Mouse (Mus musculus) limb, embryonic 14.5 days (tissue): ENCODE measurements around the gene Psg19. TPM values are rescaled to one million over a fixed set of nuclear protein-coding genes. Genes with fewer than 3 reads are reported as not detected.

Experiments
- ATAC-seq: fragments of 200-750 bp; cut with Nextera tagmentation; 2 replicates; pipeline ENCODE4 v1.8.0; 2017; ENCODE audit warnings: low read depth, moderate number of reproducible peaks, moderate TSS enrichment; ENCODE audit not compliant: low FRiP score
- DNase-seq: peaks from one replicate; pipeline ENCODE4 v3.0.0-alpha.2; 2015; ENCODE audit warnings: low spot score
- H3K27ac ChIP-seq: fragments of 300-500 bp; sonication (generic); replicated peaks from 2 replicates; pipeline ENCODE4 v1.5.1; 2014; ENCODE audit warnings: low read depth, mild to moderate bottlenecking, low read length, moderate library complexity, mixed read lengths
- H3K27me3 ChIP-seq: fragments of 300-500 bp; sonication (generic); 2 replicates; pipeline ENCODE4 v1.6.1; 2014; ENCODE audit warnings: low read length, mixed read lengths; ENCODE audit not compliant: control insufficient read depth, insufficient read depth
- H3K36me3 ChIP-seq: fragments of 300-500 bp; sonication (generic); 2 replicates; pipeline ENCODE4 v1.6.1; 2014; ENCODE audit warnings: mild to moderate bottlenecking, low read length, moderate library complexity, mixed read lengths; ENCODE audit not compliant: control insufficient read depth, insufficient read depth
- H3K4me1 ChIP-seq: fragments of 300-500 bp; sonication (generic); 2 replicates; pipeline ENCODE4 v1.6.1; 2014; ENCODE audit warnings: antibody characterized with exemption, low read length, mixed read lengths; ENCODE audit not compliant: control insufficient read depth, insufficient read depth
- H3K4me2 ChIP-seq: fragments of 300-500 bp; sonication (generic); replicated peaks from 2 replicates; pipeline ENCODE4 v1.6.1; 2014; ENCODE audit warnings: low read depth, mild to moderate bottlenecking, low read length, moderate library complexity; ENCODE audit not compliant: severe bottlenecking
- H3K4me3 ChIP-seq: fragments of 300-500 bp; sonication (generic); replicated peaks from 2 replicates; pipeline ENCODE4 v1.5.1; 2014; ENCODE audit warnings: low read length
- H3K9ac ChIP-seq: fragments of 300-500 bp; sonication (generic); 2 replicates; pipeline ENCODE4 v1.6.1; 2014; ENCODE audit warnings: mild to moderate bottlenecking, low read depth, low read length, moderate library complexity; ENCODE audit not compliant: severe bottlenecking
- H3K9me3 ChIP-seq: fragments of 300-500 bp; sonication (generic); 2 replicates; pipeline ENCODE4 v1.6.1; 2016; ENCODE audit warnings: low read length; ENCODE audit not compliant: control insufficient read depth
- POLR2A ChIP-seq: fragments of 200-500 bp; IDR thresholded peaks from 2 replicates; pipeline ENCODE4 v1.8.0; 2012; ENCODE audit warnings: inconsistent platforms, mild to moderate bottlenecking, moderate library complexity, borderline replicate concordance; ENCODE audit not compliant: insufficient read depth, insufficient read length; ENCODE audit errors: extremely low read depth
- WGBS: fragments of 180-500 bp; shearing (Covaris S2); extraction: QIAGEN DNeasy Blood & Tissue Kit; methylation state at CpG from one replicate; pipeline ENCODE4 v1.1.7; 2014; 5-methylcytosine and 5-hydroxymethylcytosine counted together
- polyA plus RNA-seq, 2 experiments: library from polyadenylated mRNA; depleted of rRNA in 1 of 2; stranded (reverse) in 1 of 2; unstranded in 1 of 2; fragments of >200 nt; fragmentation: Nextera tagmentation in 1 of 2; extraction: Ambion mirVana in 1 of 2; gene quantifications; 2 replicates each; pipeline versions ENCODE4 v1.2.1 to v1.2.3; 2012 to 2014

The Psg19 gene
- polyA plus RNA-seq, 2 experiments: 0.25 TPM; not detected in 1

GRCm38 (mm10) chr7:18832298-18832697 is 34.0 kb upstream of the Psg19 start:
- Histone ChIP-seq H3K9ac (no peak overlapping the region), H3K36me3 (no peaks in the 10 kb centered on the region), H3K4me3 (no peak overlapping the region), H3K9me3 (no peaks in the 10 kb centered on the region), H3K27ac (no peak overlapping the region), H3K4me2 (no peak overlapping the region), H3K27me3 (no peaks in the 10 kb centered on the region), H3K4me1 (no peaks in the 10 kb centered on the region)
- WGBS: 46% methylated on average over 13 of the region's 13 CpGs
- no peak for TF ChIP-seq POLR2A
- no peak for ATAC-seq
- DNase-seq: no peak

- H3K27me3 ChIP-seq: no peaks in the 10 kb centered on the region
- no peak overlapping the region for H3K4me3 ChIP-seq
- no peak for TF ChIP-seq POLR2A
- no peak overlapping the region for H3K4me2 ChIP-seq
- no peak overlapping the region for H3K27ac ChIP-seq
- 86% methylated on average over 7 of the region's 7 CpGs for WGBS
- no peaks in the 10 kb centered on the region for H3K9me3 ChIP-seq
- ATAC-seq: no peak
- no peaks in the 10 kb centered on the region for H3K4me1 ChIP-seq
- no peak for DNase-seq
- no peaks in the 10 kb centered on the region for H3K36me3 ChIP-seq
- no peak overlapping the region for H3K9ac ChIP-seq
These were observed 31.2 kb upstream of the Psg19 start for GRCm38 (mm10) chr7:18829545-18829944.

DNA sequence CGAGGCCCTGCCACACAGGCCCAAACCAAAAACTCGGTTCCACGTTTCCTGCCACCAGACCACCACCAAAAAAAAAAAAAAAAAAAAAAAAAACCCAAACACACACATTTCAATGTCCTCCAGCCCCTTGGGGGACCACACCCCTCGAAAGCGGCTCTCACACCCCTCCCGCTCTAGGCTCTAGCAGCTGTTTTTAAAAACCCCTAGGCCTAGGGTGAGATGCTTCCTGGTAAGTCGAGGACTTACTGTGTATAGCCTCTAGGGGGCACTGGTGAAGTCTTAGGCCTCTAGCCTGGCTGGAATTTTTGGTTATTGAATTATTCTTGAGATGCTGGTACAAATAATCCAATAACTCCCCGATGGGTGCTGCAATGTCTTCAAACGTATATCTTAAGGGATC is 30.3 kb upstream of the Psg19 start:
- no peak overlapping the region for H3K4me3 ChIP-seq
- no peaks in the 10 kb centered on the region for H3K36me3 ChIP-seq
- no peak for TF ChIP-seq POLR2A
- WGBS: 65% methylated on average over 9 of the region's 9 CpGs
- DNase-seq: peak; percentile 42
- no peak overlapping the region for H3K27ac ChIP-seq
- no peaks in the 10 kb centered on the region for H3K9me3 ChIP-seq
- H3K9ac ChIP-seq: no peak overlapping the region
- ATAC-seq: no peak
- H3K27me3 ChIP-seq: no peaks in the 10 kb centered on the region
- no peak overlapping the region for H3K4me2 ChIP-seq
- no peaks in the 10 kb centered on the region for H3K4me1 ChIP-seq

GRCm38 (mm10) chr7:18827792-18828546 is 29.6 kb upstream of the Psg19 start:
- Histone ChIP-seq H3K4me2 (no peak overlapping the region), H3K27ac (no peak overlapping the region), H3K9ac (no peak overlapping the region), H3K27me3 (no peaks in the 10 kb centered on the region), H3K4me1 (no peaks in the 10 kb centered on the region), H3K4me3 (no peak overlapping the region), H3K9me3 (no peaks in the 10 kb centered on the region), H3K36me3 (no peaks in the 10 kb centered on the region)
- TF ChIP-seq POLR2A: no peak
- ATAC-seq (no peak), DNase-seq (no peak)
- WGBS: 62% methylated on average over 26 of the region's 26 CpGs

- no peak for TF ChIP-seq POLR2A
- WGBS: 62% methylated on average over 3 of the region's 3 CpGs
- Histone ChIP-seq H3K27me3 (no peaks in the 10 kb centered on the region), H3K9me3 (no peaks in the 10 kb centered on the region), H3K4me2 (no peak within 1 kb of the TSS), H3K27ac (no peak within 1 kb of the TSS), H3K9ac (no peak within 1 kb of the TSS), H3K36me3 (no peaks in the 10 kb centered on the region), H3K4me3 (no peak within 1 kb of the TSS), H3K4me1 (no peaks in the 10 kb centered on the region)
- DNase-seq (no peak), ATAC-seq (no peak)
These were observed 23.2 kb upstream of the Psg19 start, which contains the start of gene Psg17 for GRCm38 (mm10) chr7:18821507-18821906. Gene Psg17, minus strand, starts transcription at chr7:18821607.
